Mouse (Mus musculus): ENCODE results near the gene Fancl.
"Not testable (repeated sequence)": the region's sequence is repeated elsewhere in the genome, so short reads cannot be mapped to it uniquely, and the experiment has no call there.

The Fancl gene

DNA sequence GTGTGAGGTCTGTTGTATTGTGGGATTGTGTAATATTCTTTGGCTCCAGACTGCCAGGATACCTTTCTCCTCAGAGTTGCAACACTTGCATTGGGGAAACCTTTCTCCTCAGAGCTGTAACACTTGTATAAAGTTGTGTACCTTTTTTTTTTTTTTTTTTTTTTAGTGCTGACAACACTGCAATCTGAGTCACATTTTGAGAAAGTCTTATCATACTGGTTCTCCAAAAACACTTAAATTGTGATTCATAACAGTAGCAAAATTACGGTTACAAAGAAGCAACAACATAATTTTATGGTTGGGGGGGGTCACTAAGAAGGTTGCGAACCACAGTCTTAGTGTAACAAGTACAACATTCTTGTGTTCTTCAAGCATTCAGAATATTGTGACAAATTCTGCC is at the start of gene Fancl:
TSS of gene Fancl (plus strand) at position 165 of the 400 bp plus-strand sequence.
- no peak for DNase-seq (ENCODE audit: low read depth, low spot score)

DNA sequence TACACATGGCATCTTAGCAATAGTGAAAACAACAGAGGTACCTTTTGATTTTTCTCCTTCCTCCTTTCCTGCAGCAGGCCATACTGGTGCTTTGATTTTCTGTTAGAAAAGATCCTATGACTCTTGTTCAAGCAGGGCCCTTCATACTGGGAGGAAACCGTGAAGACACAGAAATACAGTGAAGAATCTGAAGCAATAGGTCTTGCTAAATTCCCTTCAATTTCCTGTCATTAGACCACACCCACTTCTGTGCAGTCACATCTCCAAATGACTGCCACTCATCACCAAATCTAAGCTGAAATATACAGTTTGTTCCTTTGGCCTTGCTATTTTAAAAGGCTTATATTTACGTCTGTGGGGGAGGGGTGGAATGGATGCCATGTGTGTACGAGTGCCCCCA is 49.1 kb upstream of the Fancl start:
- DNase-seq (ENCODE audit: low read depth, low spot score): no peak

DNA sequence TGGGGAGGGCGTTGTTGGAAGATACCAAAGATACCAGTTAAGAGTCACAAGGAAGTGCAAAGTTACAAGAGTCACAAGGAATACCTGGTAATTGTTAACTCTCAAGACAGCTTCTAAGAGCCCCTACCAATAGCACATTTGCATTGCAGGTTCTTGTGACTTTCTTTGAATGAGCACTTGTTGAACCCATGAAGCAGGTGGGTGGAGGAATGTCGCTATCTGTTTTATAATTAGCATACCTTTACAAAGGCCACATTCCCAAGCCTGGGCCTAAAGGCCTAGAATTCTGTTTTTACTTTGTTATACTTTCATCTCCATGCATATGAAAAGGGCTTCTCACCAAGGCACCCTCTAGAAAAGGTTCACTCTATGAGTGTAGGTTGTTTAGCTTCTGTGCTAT is 15.8 kb upstream of the Fancl start:
- DNase-seq (ENCODE audit: low read depth, low spot score): not testable (repeated sequence)

DNA sequence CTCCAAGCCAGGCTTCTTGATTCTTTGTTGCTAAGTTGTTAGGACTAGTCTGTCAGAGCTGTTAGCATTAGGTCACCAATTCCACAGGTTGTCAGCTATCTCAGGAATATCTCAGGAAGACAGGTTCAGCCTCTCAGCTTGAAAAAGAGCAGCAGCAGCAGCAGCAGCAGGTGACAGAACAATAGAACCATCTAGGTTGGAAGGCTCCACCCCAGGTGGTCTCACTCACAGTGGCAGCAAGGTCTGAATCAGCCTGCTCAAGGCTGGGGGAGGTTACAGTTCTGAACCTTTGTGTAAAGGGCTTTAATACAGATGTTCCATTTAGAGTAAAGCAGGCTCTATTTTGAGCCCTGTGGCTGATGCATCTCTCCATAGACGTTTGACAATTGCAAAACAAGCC is 14.0 kb upstream of the Fancl start:
- not testable (repeated sequence) for DNase-seq (ENCODE audit: low read depth, low spot score)

DNA sequence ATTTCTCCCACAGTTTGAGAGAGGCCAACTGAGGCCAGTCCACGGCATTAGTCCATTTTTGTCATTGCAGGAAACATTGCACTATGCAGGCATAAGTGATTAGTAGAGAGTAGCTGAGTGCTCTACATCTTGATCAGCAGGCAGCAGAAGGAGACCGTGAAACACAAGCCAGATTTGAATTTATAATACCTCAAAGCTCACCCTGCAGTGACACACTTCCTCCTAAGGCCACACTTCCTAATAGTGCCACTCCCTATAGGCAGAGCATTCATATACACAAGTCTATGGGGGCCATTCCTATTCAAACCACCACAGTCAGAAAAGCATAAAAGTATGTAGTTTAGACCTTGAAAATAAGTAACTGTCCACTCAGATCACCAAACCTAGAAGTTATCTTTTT is 11.8 kb upstream of the Fancl start:
- DNase-seq (ENCODE audit: low read depth, low spot score): no peak

DNA sequence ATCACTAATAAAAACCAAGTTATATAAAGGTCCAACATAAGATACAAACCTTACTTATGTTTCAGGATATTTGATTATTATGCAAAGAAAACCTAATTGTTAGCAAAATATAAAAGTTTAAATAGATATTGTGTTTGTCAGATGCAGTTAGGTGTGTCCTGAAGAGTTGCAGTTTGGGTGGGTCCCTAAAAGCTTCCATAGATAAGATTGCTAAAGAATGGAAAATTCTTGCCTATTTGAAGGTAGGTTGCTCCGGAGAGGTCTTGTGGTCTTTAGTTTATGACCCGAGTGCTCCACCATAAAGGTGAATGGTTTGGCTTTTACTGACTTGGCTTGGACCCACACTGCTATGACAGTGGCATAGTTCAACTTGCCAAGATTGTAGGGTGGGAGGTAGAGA is 7.9 kb upstream of the Fancl start:
- DNase-seq (ENCODE audit: low read depth, low spot score): no peak

DNA sequence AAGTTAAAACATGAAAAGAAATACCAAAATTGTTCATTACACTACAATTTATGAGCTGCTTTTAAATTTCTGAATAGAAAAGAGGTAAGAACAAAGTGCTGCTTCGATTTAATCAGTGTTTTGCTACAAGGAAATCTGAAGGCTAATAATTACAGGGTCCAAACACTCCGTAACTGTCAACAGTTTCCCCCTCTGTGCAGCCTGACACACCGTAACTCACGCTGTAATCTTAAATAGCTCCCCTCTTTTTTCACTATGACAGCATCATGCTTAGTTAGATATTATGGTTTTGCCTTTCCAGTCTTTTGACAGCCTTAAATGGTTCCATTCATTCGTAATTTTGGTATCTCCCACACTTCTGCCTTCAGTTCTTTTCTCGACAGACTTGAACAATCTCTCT is 4.4 kb upstream of the Fancl start:
- DNase-seq (ENCODE audit: low read depth, low spot score): no peak

DNA sequence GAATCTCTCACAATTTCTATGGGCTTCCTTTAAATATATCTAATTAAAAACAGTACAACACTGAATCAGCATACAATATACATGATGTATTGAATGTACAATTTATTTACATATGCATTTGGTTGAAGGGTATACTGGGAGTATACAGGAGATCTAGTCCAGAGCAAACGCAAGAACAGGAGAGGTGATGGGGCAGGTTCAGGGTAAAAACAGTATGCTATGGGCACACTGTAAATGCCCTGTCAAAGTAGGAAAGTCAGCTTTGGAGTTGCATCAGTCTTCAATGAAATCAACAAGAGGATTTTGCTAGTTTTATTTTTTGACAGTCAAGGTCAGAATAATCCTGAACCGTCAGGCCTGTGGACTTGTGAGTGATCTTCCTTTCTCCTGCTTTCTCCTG is 743 bp downstream of the Fancl start:
- no peak for DNase-seq (ENCODE audit: low read depth, low spot score)

DNA sequence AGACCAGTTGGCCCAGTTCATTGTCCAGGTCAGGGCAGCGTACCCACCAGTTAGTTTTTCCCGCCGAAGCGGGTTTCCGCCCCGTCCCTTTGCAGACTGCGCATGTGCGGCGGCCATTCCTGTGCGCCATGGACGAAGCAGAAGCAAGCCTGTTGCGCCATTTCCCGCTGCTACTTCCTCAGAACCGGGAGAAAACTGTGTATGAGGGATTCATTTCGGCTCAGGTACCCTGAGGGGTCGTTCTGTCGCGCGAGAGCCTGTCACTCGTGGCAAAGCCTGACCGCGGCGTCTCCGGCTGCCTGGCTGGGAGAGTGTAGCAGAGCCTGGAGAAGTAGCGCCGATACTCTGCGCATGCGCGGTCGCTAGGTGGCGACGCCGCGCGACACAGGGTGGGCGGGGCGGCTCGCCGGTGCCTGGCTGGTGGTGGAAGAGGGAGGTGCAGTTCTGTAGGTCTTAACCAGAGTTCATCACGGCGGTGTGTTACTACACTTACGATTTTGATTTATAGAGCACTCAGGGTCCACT is 1.2 kb downstream of the Fancl start:
- DNase-seq (ENCODE audit: low read depth, low spot score): peak; percentile 81

DNA sequence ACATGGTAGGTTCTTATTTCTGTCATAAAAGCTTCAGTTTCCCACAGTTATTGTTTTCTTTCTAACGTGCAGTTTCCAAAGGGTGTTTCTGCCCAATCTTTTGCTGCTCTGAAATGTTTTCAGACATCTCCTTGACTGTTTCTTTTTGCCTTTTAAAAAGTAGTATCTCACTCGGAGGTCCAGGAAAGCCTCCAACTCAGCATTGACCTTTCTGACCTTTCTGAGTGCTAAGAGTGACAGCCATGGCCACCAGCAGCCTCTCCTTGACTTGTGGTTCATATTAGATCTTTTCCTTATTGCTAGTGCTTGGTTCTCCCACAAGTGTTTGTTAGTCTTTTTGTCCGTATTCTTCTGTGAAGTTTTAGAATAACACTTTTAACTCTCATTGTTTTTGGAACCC is 9.6 kb downstream of the Fancl start:
- no peak for DNase-seq (ENCODE audit: low read depth, low spot score)

DNA sequence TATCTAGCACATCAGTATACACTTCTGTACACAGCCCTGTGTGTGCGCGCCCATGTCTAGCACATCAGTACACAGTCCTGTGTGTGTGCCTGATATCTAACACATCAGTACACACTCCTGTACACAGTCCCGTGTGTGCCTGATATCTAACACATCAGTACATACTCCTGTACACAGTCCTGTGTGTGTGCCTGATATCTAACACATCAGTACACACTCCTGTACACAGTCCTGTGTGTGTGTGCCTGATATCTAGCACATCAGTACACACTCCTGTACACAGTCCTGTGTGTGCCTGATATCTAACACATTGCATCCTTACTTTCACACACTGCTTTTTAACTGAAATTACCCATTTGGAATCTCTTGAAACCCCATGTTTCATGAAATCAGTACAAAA is 27.0 kb downstream of the Fancl start:
- DNase-seq (ENCODE audit: low read depth, low spot score): no peak

DNA sequence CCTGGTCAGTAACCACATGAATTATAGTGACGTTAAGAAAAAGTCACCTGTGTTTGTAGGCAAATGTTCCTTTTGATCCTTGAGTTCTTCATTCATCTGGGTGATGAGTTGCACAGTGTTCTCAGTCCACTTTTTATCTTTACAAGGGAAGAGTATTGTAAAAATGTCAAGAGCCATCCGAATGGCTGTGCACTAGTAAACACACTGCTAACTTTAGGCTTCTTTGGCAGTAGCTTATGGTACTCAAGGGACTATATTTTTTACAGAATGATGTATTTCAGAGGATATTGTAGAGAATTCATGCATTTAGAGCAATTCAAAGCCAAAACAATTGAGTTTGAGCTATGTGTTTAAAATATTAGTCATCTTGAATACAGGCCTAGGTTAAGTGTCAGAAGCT is 35.5 kb downstream of the Fancl start:
- no peak for DNase-seq (ENCODE audit: low read depth, low spot score)

DNA sequence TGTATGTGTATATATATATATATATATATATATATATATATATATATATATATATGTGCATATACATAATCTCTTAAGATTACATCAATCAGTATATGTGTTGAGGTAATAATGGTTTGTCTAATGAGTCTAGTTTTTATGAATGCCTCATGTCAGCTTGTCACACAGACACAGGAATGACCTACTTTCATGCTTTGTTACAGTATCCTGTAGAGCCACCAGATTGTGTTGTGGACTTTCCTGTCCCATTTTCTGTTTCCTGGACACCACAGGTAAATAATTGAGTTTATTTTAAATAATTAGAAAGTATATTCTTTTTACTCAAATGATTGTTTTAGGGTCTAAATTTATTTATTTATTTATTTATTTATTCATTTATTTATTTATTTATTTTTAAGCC is 48.3 kb downstream of the Fancl start:
- no peak for DNase-seq (ENCODE audit: low read depth, low spot score)

DNA sequence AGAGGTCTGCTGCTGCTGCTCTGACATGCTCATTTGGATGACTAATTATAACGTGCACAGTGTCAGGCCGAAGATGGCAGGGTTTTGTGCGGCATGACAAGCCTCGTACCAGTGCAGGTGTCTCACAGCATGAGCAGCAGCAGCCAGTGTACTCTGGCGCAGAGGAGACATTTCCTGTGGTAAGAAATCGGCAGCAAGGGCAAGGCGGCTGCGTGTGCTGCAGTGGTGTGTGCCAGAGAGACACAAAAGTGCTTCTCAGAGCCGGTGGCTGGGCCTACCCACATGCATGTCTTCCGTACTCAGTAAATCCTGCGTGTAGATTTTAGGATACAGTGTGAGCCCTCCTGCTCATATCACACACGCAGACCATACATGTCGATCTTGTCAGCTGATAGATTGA is 51.9 kb downstream of the Fancl start:
- peak; percentile 10 for DNase-seq (ENCODE audit: low read depth, low spot score)

DNA sequence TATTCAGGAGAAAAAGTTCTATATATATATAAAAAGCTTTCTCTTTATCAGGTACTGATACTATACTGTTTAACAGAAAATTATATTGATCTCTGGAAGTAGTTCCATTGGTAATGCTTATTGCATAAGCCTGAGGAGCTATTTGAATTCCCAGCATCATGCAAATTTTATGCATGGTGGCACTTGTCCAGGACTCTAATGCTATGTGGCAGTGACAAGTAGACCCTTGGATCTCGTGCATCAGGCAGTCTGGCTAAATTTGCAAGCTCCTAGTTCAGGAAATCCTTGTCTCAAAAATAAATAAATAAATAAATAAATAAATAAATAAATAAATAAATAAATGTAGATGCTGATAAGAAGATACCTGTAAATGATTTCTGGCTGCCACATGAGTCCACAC is 55.2 kb downstream of the Fancl start:
- DNase-seq (ENCODE audit: low read depth, low spot score): no peak

DNA sequence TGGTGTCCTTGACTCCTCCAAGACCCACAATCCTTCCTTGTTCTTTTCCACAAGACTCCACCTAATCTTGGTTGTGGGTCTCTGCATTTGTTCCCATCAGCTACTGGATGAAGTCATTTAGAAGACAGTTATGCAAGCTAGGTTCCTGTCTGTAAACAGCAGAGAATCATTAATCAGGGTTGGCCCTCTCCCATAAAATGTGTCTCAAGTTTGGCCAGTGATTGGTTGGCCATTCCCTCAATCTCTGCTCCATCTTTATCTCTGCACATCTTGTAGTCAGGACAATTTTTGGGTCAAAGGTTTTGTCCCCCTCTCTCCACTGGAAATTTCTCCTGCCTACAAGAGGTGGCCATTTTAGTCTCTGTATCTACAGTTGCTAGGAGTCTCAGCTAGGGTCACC is 58.4 kb downstream of the Fancl start:
- DNase-seq (ENCODE audit: low read depth, low spot score): no peak

DNA sequence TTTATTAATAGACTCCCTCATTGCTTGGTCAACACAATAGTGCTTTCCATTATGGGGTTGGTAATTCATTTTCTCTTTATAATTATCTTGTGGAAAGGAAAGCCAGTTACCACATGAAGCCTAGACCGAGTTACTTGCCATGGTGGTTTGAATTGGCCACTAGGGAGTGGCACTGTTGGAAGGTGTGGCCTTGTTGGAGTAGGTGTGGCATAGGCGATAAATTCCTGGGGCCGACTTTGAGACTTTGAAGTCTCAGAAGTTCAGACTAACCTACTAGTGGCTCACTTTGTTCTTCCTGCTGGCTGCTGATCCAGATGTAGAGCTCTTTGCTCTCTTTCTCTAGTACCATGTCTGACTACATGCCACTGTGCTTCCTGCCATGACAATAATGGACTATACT is 63.9 kb downstream of the Fancl start:
- no peak for DNase-seq (ENCODE audit: low read depth, low spot score)

DNA sequence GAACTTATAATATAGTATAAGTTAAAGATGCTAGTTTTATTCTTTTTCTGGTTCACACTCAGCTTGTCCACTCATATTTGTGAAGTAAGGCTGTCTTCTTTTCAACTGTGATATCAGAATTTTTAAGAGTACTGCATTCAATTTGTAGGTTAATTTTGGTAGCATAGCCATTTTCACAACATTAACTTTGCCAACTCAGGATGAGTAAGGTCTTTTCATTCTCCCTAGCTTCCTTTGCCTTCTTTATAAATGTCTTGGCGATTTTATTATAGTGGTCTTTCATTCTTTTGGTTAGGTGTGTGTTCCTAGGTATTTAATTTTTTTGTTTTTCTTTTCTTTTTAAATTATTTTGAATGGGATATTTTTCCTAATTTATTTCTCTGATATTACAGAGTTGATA is 64.7 kb downstream of the Fancl start:
- DNase-seq (ENCODE audit: low read depth, low spot score): no peak

DNA sequence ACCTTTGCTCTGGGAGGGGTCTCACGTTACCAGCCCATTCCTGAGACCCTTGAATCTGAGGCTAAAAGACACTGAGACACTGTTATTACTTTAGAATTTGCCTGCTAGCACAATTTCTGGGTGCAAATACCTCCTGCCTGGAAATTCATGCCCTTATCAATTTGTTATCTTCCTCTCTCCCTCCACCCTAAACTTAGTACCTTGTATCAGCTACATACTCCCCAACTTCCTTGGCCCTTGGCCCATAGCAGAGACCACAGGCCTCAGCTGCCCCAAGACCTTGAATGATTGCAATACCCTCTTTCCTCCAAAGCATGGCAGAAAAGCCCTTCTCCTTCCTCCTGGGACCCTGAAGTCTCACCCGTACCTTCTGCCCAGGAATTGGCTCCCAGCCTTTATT is 65.3 kb downstream of the Fancl start:
- DNase-seq (ENCODE audit: low read depth, low spot score): no peak

DNA sequence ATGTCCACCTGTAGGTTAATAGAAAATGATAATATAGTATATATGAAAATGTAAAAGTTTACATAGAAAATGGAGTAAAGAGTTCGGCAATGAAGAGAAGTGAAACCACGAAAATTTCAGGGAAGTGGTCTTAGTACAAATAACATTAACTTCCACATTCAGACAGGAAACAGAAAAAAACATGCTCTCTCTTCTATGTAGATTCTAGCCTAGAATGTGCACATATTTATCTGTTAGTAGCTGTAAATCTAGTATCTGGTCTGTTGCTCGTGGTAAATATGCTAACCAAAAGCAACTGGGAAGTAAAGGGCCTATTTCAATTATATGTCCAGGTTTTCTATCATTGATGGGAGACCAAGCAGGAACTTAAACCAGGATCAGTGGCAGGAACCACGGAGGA is 66.8 kb downstream of the Fancl start:
- DNase-seq (ENCODE audit: low read depth, low spot score): no peak

DNA sequence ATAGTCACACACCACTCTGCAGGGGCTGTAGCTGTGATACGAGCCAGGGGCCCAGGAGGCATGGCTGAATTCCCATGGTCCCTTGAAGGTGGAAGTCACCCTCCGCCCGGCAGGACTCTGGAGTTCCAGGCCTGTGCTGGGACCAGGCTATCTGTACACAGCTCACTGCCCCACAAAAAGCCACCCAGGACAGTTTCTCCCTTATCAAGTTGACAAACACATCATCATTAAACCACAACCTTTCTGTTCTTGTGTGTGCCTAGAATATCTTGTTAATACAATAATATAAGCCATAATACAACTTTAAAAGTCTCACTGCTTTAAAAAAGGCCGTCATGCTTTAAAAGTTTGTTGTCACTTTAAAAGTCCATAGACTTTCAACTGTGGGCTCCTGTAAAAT is 68.1 kb downstream of the Fancl start:
- DNase-seq (ENCODE audit: low read depth, low spot score): no peak

DNA sequence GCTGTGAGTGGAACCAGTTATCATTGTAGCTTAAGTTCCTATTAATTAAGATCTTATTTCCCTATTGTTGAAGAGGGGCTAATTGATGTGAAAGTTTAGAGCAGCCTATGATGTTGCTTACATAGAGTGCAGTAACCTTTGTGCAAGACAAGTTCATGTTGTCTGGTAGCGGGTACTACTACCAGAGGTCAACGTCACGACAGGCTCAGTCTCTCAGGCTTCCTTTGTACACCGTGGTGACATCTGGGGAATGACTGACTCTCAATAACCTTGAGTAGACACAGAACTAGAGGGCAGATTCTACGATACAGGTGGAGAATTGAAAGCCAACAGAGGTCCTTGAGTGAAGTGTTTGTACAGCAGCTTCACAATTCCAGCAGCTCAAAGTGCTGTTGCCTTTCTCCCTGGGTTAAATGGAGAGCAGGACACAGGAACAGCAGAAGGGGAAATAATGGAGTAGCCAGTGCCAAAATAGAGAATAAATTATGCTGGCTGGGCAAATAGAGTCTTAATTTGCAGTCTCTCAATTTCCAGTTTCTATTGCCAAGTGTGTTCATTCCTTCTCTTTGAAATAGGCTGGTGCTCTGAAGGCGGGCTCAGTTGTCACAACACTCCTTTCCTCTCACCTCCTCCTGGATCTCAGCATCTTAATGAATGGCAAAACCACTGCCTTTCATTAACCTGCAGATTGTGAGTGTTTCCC is 91.3 kb downstream of the Fancl start:
- no peak for DNase-seq (ENCODE audit: low read depth, low spot score)

DNA sequence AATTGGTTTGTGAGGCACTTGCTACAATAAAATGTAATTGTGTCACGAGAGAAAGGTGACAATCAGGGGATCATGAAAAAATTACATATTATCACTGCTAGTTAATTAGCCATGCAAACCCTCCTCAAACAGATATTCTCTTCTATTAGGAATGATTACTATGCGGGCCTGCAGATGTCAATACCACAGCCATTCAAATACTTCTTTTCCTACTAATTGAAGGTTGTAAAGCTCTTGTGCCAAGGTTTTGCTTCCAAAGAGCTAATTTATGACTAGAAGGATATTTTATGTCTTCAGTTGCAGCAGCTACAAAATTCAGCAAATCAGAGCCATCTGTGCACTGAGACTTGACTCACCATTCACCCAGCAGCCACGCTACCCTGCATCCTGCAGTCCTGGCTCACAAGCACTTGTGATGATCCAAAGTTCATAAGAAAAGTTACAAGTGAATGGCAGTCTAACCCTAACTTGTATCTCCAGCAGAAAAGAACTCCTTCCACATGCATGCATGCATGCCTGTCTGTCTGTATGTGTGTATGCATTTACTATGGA is 95.8 kb downstream of the Fancl start:
- no peak for DNase-seq (ENCODE audit: low read depth, low spot score)

Data from telencephalon, adult 2 months (tissue).